Mouse (Mus musculus) stomach, postnatal 0 days (tissue): ENCODE results near the gene Fam198b.

Source experiments
- CTCF ChIP-seq: IDR thresholded peaks from 2 replicates; pipeline ENCODE4 v1.5.1; 2016; ENCODE audit warnings: antibody characterized with exemption, low read depth, mild to moderate bottlenecking, moderate library complexity
- EP300 ChIP-seq: optimal IDR thresholded peaks from 2 replicates; pipeline ENCODE3; 2016; ENCODE audit warnings: antibody characterized with exemption

- no peak for TF ChIP-seq CTCF
- TF ChIP-seq EP300, result no peak
These were observed 26.6 kb upstream of the Fam198b start for GRCm38 (mm10) chr3:79857780-79858179.
